Mouse (Mus musculus) inflammation-experienced regulatory T-cells, adult 16 weeks (primary cell): ENCODE results near the gene Ahsg. TPM values are rescaled to one million over a fixed set of nuclear protein-coding genes. Genes with fewer than 3 reads are reported as not detected.

Experiments used
- polyA plus RNA-seq: library from polyadenylated mRNA; unstranded; fragments of 100-300 nt; shearing (Covaris generic); gene quantifications from one replicate; pipeline ENCODE4 v1.2.1, GENCODE M21; 2017

The Ahsg gene
- not detected for polyA plus RNA-seq

GRCm38 (mm10) chr16:22890683-22891510 is at the start of gene Ahsg:
TSS of gene Ahsg (plus strand) at chr16:22891277.

GRCm38 (mm10) chr16:22857431-22858113 is 33.5 kb upstream of the Ahsg start, which contains the start of the genes Tbccd1 and Dnajb11:
TSS of gene Tbccd1 (minus strand) at chr16:22857669.
TSS of gene Dnajb11 (plus strand) at chr16:22857845.

GRCm38 (mm10) chr16:22918034-22918433 is 27.0 kb downstream of the Ahsg start, which contains the start of gene Fetub:
TSS of gene Fetub (plus strand) at chr16:22918334.

Other genes with a start within 250 kb of the Ahsg start
- gene Dgkg, start 234.1 kb upstream of the Ahsg start, polyA plus RNA-seq: 3.7 TPM
- not detected for gene Crygs, start 79.7 kb upstream of the Ahsg start, polyA plus RNA-seq
- gene Tbccd1, start 33.6 kb upstream of the Ahsg start, polyA plus RNA-seq: 30.0 TPM
- gene Dnajb11, start 33.4 kb upstream of the Ahsg start, polyA plus RNA-seq: 134 TPM
- gene Fetub, start 27.1 kb downstream of the Ahsg start, polyA plus RNA-seq: not detected
- not detected for gene Hrg, start 59.8 kb downstream of the Ahsg start, polyA plus RNA-seq
- not detected for gene Kng2, start 138.2 kb downstream of the Ahsg start, polyA plus RNA-seq
- gene Kng1, start 166.6 kb downstream of the Ahsg start, polyA plus RNA-seq: not detected
- gene Eif4a2, start 216.2 kb downstream of the Ahsg start, polyA plus RNA-seq: 286 TPM
- 30.8 TPM for gene Rfc4, start 236.5 kb downstream of the Ahsg start, polyA plus RNA-seq